Mouse (Mus musculus): ENCODE results near the gene Lpar2.

DNA sequence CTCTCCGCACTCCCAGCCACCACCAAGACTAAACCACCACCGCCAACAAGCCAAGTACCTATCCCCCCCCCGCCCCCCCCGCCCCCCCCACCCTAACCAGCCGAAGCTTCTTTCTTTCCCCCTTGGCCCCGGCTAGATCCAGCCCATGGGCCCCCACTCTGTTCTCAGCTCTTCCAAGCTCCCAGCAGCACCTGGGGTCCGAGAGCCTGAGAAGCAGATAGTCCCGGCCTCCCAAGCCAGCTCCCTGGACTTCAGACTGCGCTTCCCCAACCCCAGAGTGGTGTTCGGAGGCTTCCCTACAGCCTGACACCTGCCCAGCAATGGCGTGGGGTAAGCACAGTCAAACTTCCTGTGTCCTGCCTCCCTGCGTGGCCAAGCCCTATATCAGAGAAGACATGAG, 45.1 kb upstream of the Lpar2 start:
- TF ChIP-seq CTCF (IDR thresholded peaks at IDR 0.05; ENCODE audit: borderline replicate concordance, insufficient read depth, low read depth, low read length) (no peak), POLR2A (IDR thresholded peaks at IDR 0.05; ENCODE audit: borderline replicate concordance, insufficient read depth, low read length) (no peak)

Measured in cerebellum, adult 2 months (tissue).